Mouse (Mus musculus): ENCODE data around the gene Mblac1. TPM values are rescaled to one million over a fixed set of nuclear protein-coding genes. Genes with fewer than 3 reads are reported as not detected.

Gene Mblac1
- total RNA-seq, 1 experiment = 2.5 TPM

DNA sequence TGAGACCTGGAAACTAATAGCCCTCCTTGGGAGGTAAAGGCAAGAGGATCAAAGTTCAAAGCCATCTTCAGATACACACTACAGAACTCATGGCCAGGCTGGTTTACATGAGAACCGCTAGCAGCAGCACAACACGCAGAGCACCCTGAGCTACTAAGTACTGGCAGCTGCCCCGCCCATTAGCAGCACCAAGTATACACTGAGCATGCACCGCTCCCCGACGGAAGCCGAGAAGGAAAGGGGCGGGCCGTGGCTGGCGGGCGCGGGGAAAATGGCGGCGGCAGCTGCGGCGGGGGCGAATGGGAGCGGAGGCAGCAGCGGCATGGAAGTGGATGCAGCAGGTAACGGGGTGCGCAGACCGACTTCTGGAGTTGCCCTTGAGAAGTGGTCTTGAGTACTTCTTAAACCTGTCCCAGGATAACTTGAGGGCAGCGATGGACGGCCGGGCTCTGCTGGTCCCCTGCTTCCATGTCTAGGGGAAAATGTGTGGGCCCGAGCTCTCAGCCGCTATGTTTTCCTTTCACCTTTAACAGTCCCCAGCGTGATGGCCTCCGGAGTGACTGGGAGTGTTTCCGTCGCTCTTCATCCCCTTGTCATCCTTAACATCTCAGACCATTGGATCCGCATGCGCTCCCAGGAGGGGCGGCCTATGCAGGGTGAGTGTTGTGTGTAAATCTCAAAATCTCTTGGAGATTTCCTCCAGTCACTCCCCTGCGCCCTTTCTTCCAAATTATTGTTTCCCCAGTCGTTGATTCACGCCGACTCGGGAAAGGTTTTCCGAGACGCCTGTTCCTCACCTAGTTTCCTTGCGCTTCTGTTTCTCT lies 33.1 kb upstream of the Mblac1 start, which contains the start of gene Cops6:
TSS of gene Cops6 (plus strand) at position 230 of the 824 bp plus-strand sequence.
- peak within 1 kb of the TSS; percentile 71 for H3K27ac ChIP-seq (ENCODE audit: insufficient read depth, low read depth, low read length, poor library complexity, severe bottlenecking)
- in situ Hi-C loops (cut with MboI; ENCODE audit: low sequenced_read_pairs in 2 of 2, unreplicated experiment in 2 of 2) = loop anchor here in 1 of 2 experiments (10.0 kb wide), 1 partner anchor 376 kb away; the partner anchor contains the start of genes Mepce and Zcwpw1

DNA sequence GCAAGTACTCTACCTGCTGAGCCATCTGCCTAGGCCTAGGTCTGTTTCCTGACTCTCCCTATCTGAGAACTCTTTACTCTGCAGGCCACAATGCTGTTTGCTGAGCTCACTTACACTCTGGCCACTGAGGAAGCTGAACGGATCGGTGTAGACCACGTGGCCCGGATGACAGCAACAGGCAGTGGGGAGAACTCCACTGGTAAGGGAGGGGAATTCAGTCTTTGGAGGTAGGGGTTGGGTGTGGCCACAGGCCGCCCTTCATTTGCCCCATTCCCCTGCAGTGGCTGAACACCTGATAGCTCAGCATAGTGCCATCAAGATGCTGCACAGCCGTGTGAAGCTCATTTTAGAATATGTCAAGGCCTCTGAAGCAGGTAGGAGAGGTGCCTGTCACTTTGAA lies 31.1 kb upstream of the Mblac1 start:
- Histone ChIP-seq H3K4me3 (ENCODE audit: insufficient read depth in 1 of 2, low read depth in 1 of 2, low read length in 2 of 2, poor library complexity in 1 of 2, severe bottlenecking in 1 of 2) (no peak overlapping the region), H3K9ac (ENCODE audit: insufficient read depth, low read depth, low read length, poor library complexity, severe bottlenecking) (no peak overlapping the region; the same call in 1 of the 2 replicates), H3K27ac (ENCODE audit: insufficient read depth, low read depth, low read length, poor library complexity, severe bottlenecking) (no peak overlapping the region), H3K9me3 (ENCODE audit: control insufficient read depth, insufficient read depth, low read depth, low read length) (no peaks in the 10 kb centered on the region), H3K4me1 (ENCODE audit: control insufficient read depth in 2 of 2, insufficient read depth in 2 of 2, low read length in 2 of 2, poor library complexity in 1 of 2) (peaks cover 0 to 13% of the 10 kb centered on the region in 2 experiments; a peak in 1 of 4 replicates), H3K36me3 (ENCODE audit: control insufficient read depth, insufficient read depth, low read length, poor library complexity, severe bottlenecking) (peaks cover 53% of the 10 kb centered on the region)
- TF ChIP-seq ZNF384 (IDR thresholded peaks at IDR 0.05; ENCODE audit: low read depth, low read length) (no peak), ZC3H11A (IDR thresholded peaks at IDR 0.05; ENCODE audit: borderline replicate concordance, low read depth, low read length) (no peak), MAFK (IDR thresholded peaks at IDR 0.05; ENCODE audit: insufficient read depth, low read depth, low read length) (no peak), CHD2 (IDR thresholded peaks at IDR 0.05; ENCODE audit: low read depth, low read length) (no peak), HCFC1 (IDR thresholded peaks at IDR 0.05; ENCODE audit: borderline replicate concordance, insufficient read depth, low read length) (no peak)
- in situ Hi-C loops (cut with MboI; ENCODE audit: low sequenced_read_pairs in 2 of 2, unreplicated experiment in 2 of 2) = loop anchor here in 1 of 2 experiments (10.0 kb wide), 1 partner anchor 378 kb away; the partner anchor contains the start of genes Mepce and Zcwpw1
- DNase-seq (ENCODE audit: low read depth, low spot score) = no peak

More for the DNA sequence above, 33.1 kb upstream of the Mblac1 start, which contains the start of gene Cops6:
- TF ChIP-seq ZNF384 (IDR thresholded peaks at IDR 0.05; ENCODE audit: low read depth, low read length) = no peak
- TF ChIP-seq HCFC1 (IDR thresholded peaks at IDR 0.05; ENCODE audit: borderline replicate concordance, insufficient read depth, low read length) = peak; percentile 79; the same call in 1 of the 2 replicates
- peak within 1 kb of the TSS; percentile 87 to 90 for H3K4me3 ChIP-seq (ENCODE audit: insufficient read depth in 1 of 2, low read depth in 1 of 2, low read length in 2 of 2, poor library complexity in 1 of 2, severe bottlenecking in 1 of 2)
- peak within 1 kb of the TSS; percentile 96 for H3K9ac ChIP-seq (ENCODE audit: insufficient read depth, low read depth, low read length, poor library complexity, severe bottlenecking)
- peak; percentile 91 for DNase-seq (ENCODE audit: low read depth, low spot score)
- H3K4me1 ChIP-seq (ENCODE audit: control insufficient read depth in 2 of 2, insufficient read depth in 2 of 2, low read length in 2 of 2, poor library complexity in 1 of 2) = peaks cover 0 to 11% of the 10 kb centered on the region in 2 experiments; a peak in 1 of 4 replicates
- peaks cover 35% of the 10 kb centered on the region for H3K36me3 ChIP-seq (ENCODE audit: control insufficient read depth, insufficient read depth, low read length, poor library complexity, severe bottlenecking)
- H3K9me3 ChIP-seq (ENCODE audit: control insufficient read depth, insufficient read depth, low read depth, low read length) = no peaks in the 10 kb centered on the region

- Histone ChIP-seq H3K4me3 (ENCODE audit: insufficient read depth in 1 of 2, low read depth in 1 of 2, low read length in 2 of 2, poor library complexity in 1 of 2, severe bottlenecking in 1 of 2) (no peak overlapping the region), H3K9me3 (ENCODE audit: control insufficient read depth, insufficient read depth, low read depth, low read length) (no peaks in the 10 kb centered on the region), H3K9ac (ENCODE audit: insufficient read depth, low read depth, low read length, poor library complexity, severe bottlenecking) (no peak overlapping the region), H3K4me1 (ENCODE audit: control insufficient read depth in 2 of 2, insufficient read depth in 2 of 2, low read length in 2 of 2, poor library complexity in 1 of 2) (peaks cover 0 to 15% of the 10 kb centered on the region in 2 experiments; a peak in 1 of 4 replicates), H3K27ac (ENCODE audit: insufficient read depth, low read depth, low read length, poor library complexity, severe bottlenecking) (no peak overlapping the region), H3K36me3 (ENCODE audit: control insufficient read depth, insufficient read depth, low read length, poor library complexity, severe bottlenecking) (peaks cover 59% of the 10 kb centered on the region)
- DNase-seq (ENCODE audit: low read depth, low spot score) = no peak
- in situ Hi-C loops (cut with MboI; ENCODE audit: low sequenced_read_pairs in 2 of 2, unreplicated experiment in 2 of 2) = loop anchor here in 1 of 2 experiments (10.0 kb wide), 1 partner anchor 379 kb away; the partner anchor contains the start of genes Mepce and Zcwpw1
- TF ChIP-seq CHD2 (IDR thresholded peaks at IDR 0.05; ENCODE audit: low read depth, low read length) = peak; percentile 33; the same call in 1 of the 2 replicates
- no peak for TF ChIP-seq MAFK (IDR thresholded peaks at IDR 0.05; ENCODE audit: insufficient read depth, low read depth, low read length)
- TF ChIP-seq ZNF384 (IDR thresholded peaks at IDR 0.05; ENCODE audit: low read depth, low read length) = no peak
- no peak for TF ChIP-seq ZC3H11A (IDR thresholded peaks at IDR 0.05; ENCODE audit: borderline replicate concordance, low read depth, low read length)
- TF ChIP-seq HCFC1 (IDR thresholded peaks at IDR 0.05; ENCODE audit: borderline replicate concordance, insufficient read depth, low read length) = no peak
These were observed 30.5 kb upstream of the Mblac1 start for GRCm38 (mm10) chr5:138163610-138164009.

DNA sequence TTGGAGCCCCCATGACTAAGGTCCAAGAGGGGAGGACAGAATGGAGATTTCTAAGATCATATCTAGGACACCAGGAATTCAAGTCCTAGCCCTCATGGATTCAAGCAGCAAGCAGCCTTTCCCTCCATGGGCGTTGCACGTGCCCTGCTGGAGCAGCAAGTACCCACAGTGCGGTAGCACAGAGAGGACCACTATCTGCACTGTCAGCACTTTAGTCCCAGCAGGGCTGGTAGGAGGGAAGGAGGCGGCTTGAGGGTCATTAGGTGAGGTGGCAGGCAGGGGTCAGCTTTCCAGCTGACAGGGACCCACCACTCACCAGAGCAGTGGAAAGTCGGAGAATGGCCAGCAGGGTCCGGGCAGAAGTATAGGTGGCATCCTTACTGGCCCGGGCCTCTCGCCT lies 28.5 kb upstream of the Mblac1 start:
- Histone ChIP-seq H3K9me3 (ENCODE audit: control insufficient read depth, insufficient read depth, low read depth, low read length) (no peaks in the 10 kb centered on the region), H3K4me3 (ENCODE audit: insufficient read depth in 1 of 2, low read depth in 1 of 2, low read length in 2 of 2, poor library complexity in 1 of 2, severe bottlenecking in 1 of 2) (no peak overlapping the region), H3K36me3 (ENCODE audit: control insufficient read depth, insufficient read depth, low read length, poor library complexity, severe bottlenecking) (peaks cover 72% of the 10 kb centered on the region), H3K9ac (ENCODE audit: insufficient read depth, low read depth, low read length, poor library complexity, severe bottlenecking) (no peak overlapping the region), H3K4me1 (ENCODE audit: control insufficient read depth in 2 of 2, insufficient read depth in 2 of 2, low read length in 2 of 2, poor library complexity in 1 of 2) (peaks cover 3 to 17% of the 10 kb centered on the region in 2 experiments; a peak in 2 of 4 replicates), H3K27ac (ENCODE audit: insufficient read depth, low read depth, low read length, poor library complexity, severe bottlenecking) (peak overlapping the region; percentile 52; the same call in 1 of the 2 replicates)
- no peak for DNase-seq (ENCODE audit: low read depth, low spot score)
- no peak for TF ChIP-seq CHD2 (IDR thresholded peaks at IDR 0.05; ENCODE audit: low read depth, low read length)
- TF ChIP-seq HCFC1 (IDR thresholded peaks at IDR 0.05; ENCODE audit: borderline replicate concordance, insufficient read depth, low read length) = no peak
- TF ChIP-seq MAFK (IDR thresholded peaks at IDR 0.05; ENCODE audit: insufficient read depth, low read depth, low read length) = peak; percentile 95
- TF ChIP-seq ZC3H11A (IDR thresholded peaks at IDR 0.05; ENCODE audit: borderline replicate concordance, low read depth, low read length) = no peak
- no peak for TF ChIP-seq ZNF384 (IDR thresholded peaks at IDR 0.05; ENCODE audit: low read depth, low read length)
- in situ Hi-C loops (cut with MboI; ENCODE audit: low sequenced_read_pairs in 2 of 2, unreplicated experiment in 2 of 2) = loop anchor here in 1 of 2 experiments (10.0 kb wide), 1 partner anchor 381 kb away; the partner anchor contains the start of genes Mepce and Zcwpw1

All from ES-E14 (cell line).